In genomic region chr13:100519162-100519561, GRCm38 (mm10) we compare ENCODE assay signal across 16 mouse cellular contexts. TPM values are rescaled to one million over a fixed set of nuclear protein-coding genes. Genes with fewer than 3 reads are reported as not detected.
A peak's percentile ranks its signal among the peaks of the same experiment; 100 is the strongest.
DNase-seq lines count a peak whose midpoint lies in the region; ATAC-seq lines count a peak whose summit lies in the region.
"Had no signal": no experiment of that assay in that cellular context is flagged by ENCODE, and none has a peak within 500 bp of the region (broad histone marks: within the 10 kb centered on the region; RNA-seq: fewer than 3 reads in every experiment).

No protein-coding gene starts in this region.

- no peaks in the 10 kb centered on the region for H3K36me3 ChIP-seq in embryonic facial prominence, embryonic 15.5 days
- H3K36me3 ChIP-seq in embryonic facial prominence, embryonic 10.5 days (replicated peaks) = 0 out of 2 replicates have a peak, but pooled peaks cover 3% of the 10 kb centered on the region
- H3K36me3 ChIP-seq in stomach, embryonic 16.5 days (ENCODE audit: control insufficient read depth, insufficient read depth, low read length) = no peaks in the 10 kb centered on the region

- DNase-seq in embryonic facial prominence, embryonic 10.5 days (ENCODE audit: low spot score) = no peak
- DNase-seq in kidney, adult 18-20 months = peak; percentile 42
- peak; percentile 63 for DNase-seq in kidney, postnatal 10 days
- no peak for DNase-seq in cerebellum, adult 9-11 months
- DNase-seq in embryo, embryonic 10.5 days (ENCODE audit: low spot score) = no peak
- DNase-seq: cerebellum, postnatal 14 days; forebrain, postnatal 0 days; layer of hippocampus, adult 9-11 months; lung, embryonic 14.5 days had no signal

- H3K9me3 ChIP-seq in embryonic facial prominence, embryonic 15.5 days (replicated peaks) = no peaks in the 10 kb centered on the region
- no peaks in the 10 kb centered on the region for H3K9me3 ChIP-seq in embryonic facial prominence, embryonic 10.5 days
- H3K9me3 ChIP-seq in stomach, embryonic 16.5 days (replicated peaks; ENCODE audit: control insufficient read depth, low read length) = no peaks in the 10 kb centered on the region

- H3K4me2 ChIP-seq in embryonic facial prominence, embryonic 15.5 days (replicated peaks) = no peak overlapping the region
- no peak overlapping the region for H3K4me2 ChIP-seq in stomach, embryonic 16.5 days (ENCODE audit: low read depth, low read length)
- H3K4me2 ChIP-seq: lung, embryonic 14.5 days; midbrain, embryonic 11.5 days had no signal

- 54% methylated on average over 2 of the region's 2 CpGs for WGBS in embryonic facial prominence, embryonic 15.5 days
- 73% methylated on average over 2 of the region's 2 CpGs for WGBS in embryonic facial prominence, embryonic 10.5 days
- WGBS in stomach, embryonic 16.5 days = 64% methylated on average over 2 of the region's 2 CpGs

- peak overlapping the region; percentile 72 for H3K27ac ChIP-seq in embryonic facial prominence, embryonic 15.5 days (replicated peaks)
- H3K27ac ChIP-seq in embryonic facial prominence, embryonic 10.5 days (replicated peaks) = no peak overlapping the region
- H3K27ac ChIP-seq in stomach, embryonic 16.5 days (ENCODE audit: low read length) = peak overlapping the region; percentile 70
- H3K27ac ChIP-seq: hindbrain, postnatal 0 days; macrophage had no signal

- no peak for ATAC-seq in embryonic facial prominence, embryonic 15.5 days (ENCODE audit: insufficient number of reproducible peaks, low FRiP score, low TSS enrichment, low read depth)
- ATAC-seq in stomach, embryonic 16.5 days (ENCODE audit: insufficient read depth, low FRiP score) = no peak
- ATAC-seq in CD4-positive, CD25-positive, alpha-beta regulatory T cell, adult 4 months = no peak
- ATAC-seq: forebrain, postnatal 0 days; hindbrain, postnatal 0 days had no signal

- peaks cover 9% of the 10 kb centered on the region for H3K4me1 ChIP-seq in embryonic facial prominence, embryonic 15.5 days
- peaks cover 12% of the 10 kb centered on the region for H3K4me1 ChIP-seq in embryonic facial prominence, embryonic 10.5 days
- H3K4me1 ChIP-seq in stomach, embryonic 16.5 days (ENCODE audit: control insufficient read depth, insufficient read depth, low read length) = peaks cover 5% of the 10 kb centered on the region

- H3K4me3 ChIP-seq in embryonic facial prominence, embryonic 15.5 days (replicated peaks) = no peak overlapping the region
- H3K4me3 ChIP-seq in embryonic facial prominence, embryonic 10.5 days = no peak overlapping the region
- H3K4me3 ChIP-seq in stomach, embryonic 16.5 days (replicated peaks; ENCODE audit: low read length) = no peak overlapping the region
- H3K4me3 ChIP-seq: erythroblast, embryonic 14.5 days had no signal

- H3K9ac ChIP-seq in embryonic facial prominence, embryonic 15.5 days = no peak overlapping the region
- H3K9ac ChIP-seq in stomach, embryonic 16.5 days (ENCODE audit: low read length) = no peak overlapping the region
- H3K9ac ChIP-seq: forebrain, postnatal 0 days; lung, embryonic 14.5 days had no signal

- H3K27me3 ChIP-seq in embryonic facial prominence, embryonic 15.5 days = no peaks in the 10 kb centered on the region
- H3K27me3 ChIP-seq in embryonic facial prominence, embryonic 10.5 days (replicated peaks; ENCODE audit: low read depth, poor library complexity, severe bottlenecking) = no peaks in the 10 kb centered on the region
- H3K27me3 ChIP-seq in stomach, embryonic 16.5 days (ENCODE audit: control insufficient read depth, insufficient read depth, low read length) = no peaks in the 10 kb centered on the region

RNA-seq across cellular contexts. Expression of gene Gtf2h2, which starts 26.8 kb away (rescaled TPM):
- 60.4 and 63.3 TPM in 2 replicates for polyA plus RNA-seq in embryonic facial prominence, embryonic 15.5 days (2015; fragmentation: Nextera tagmentation; extraction: Ambion mirVana)
- polyA plus RNA-seq in embryonic facial prominence, embryonic 10.5 days (2016; fragmentation: Nextera tagmentation; extraction: Ambion mirVana) = 83.6 and 93.1 TPM in 2 replicates
- 55.7 and 58.6 TPM in 2 replicates for polyA plus RNA-seq in stomach, embryonic 16.5 days (2015; fragmentation: Nextera tagmentation; extraction: Ambion mirVana)
- 10 to 100 TPM; 59.2 to 59.8 TPM for polyA plus RNA-seq in CD4-positive, CD25-positive, alpha-beta regulatory T cell, adult 4 months (2017; shearing (Covaris generic))

RNA-seq across cellular contexts. Expression of gene Ocln, which starts 33.4 kb away (rescaled TPM):
- polyA plus RNA-seq in embryonic facial prominence, embryonic 15.5 days (2015; fragmentation: Nextera tagmentation; extraction: Ambion mirVana) = 12.8 and 15.1 TPM in 2 replicates
- polyA plus RNA-seq in embryonic facial prominence, embryonic 10.5 days (2016; fragmentation: Nextera tagmentation; extraction: Ambion mirVana) = 6.2 and 6.5 TPM in 2 replicates
- polyA plus RNA-seq in stomach, embryonic 16.5 days (2015; fragmentation: Nextera tagmentation; extraction: Ambion mirVana) = 65.9 and 76.9 TPM in 2 replicates
- under 1 TPM; 0.69 to 0.82 TPM for polyA plus RNA-seq in CD4-positive, CD25-positive, alpha-beta regulatory T cell, adult 4 months (2017; shearing (Covaris generic))
- polyA plus RNA-seq: erythroblast, embryonic 14.5 days; macrophage had no signal

Comparison
In these comparisons a context has a peak if more than half of its experiments do, and no peak if none do; other contexts are left out.
1. DNase-seq: peak in kidney, adult 18-20 months (single experiment) and kidney, postnatal 10 days (single experiment); none in embryonic facial prominence, embryonic 10.5 days (single experiment), cerebellum, adult 9-11 months (single experiment) and embryo, embryonic 10.5 days (single experiment).